Mouse (Mus musculus): Measurements from ENCODE around the gene Ireb2. TPM values are rescaled to one million over a fixed set of nuclear protein-coding genes. Genes with fewer than 3 reads are reported as not detected.

The Ireb2 gene
- polyA plus RNA-seq, 1 experiment = 0.36 TPM

DNA sequence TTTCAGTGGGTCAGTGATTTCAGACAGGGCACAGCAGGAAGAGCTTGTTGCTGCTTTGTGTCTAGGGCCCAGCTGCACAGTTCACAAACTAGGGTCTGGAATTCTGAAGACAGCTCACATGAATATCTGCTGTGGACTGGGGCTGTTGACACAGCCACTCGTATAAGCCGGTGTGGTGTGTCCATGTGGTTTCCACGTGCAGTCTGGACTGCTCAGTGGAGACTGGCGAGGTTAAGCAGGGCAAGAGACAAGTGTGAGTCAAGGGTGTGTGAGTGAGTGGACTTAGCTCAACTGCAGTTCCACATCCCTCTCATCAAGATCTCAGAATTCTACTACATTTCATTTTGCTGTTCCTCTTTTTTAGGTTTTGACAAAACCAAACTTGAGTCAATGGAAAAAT is 28.5 kb downstream of the Ireb2 start:
- H3K27me3 ChIP-seq (replicated peaks) = no peaks in the 10 kb centered on the region
- no peaks in the 10 kb centered on the region for H3K9me3 ChIP-seq
- TF ChIP-seq GATA1 (IDR thresholded peaks at IDR 0.05; ENCODE audit: borderline replicate concordance, low read length) = no peak
- no peak for TF ChIP-seq FLI1 (IDR thresholded peaks at IDR 0.05; ENCODE audit: low read length)
- peaks cover 94% of the 10 kb centered on the region for H3K36me3 ChIP-seq (replicated peaks; ENCODE audit: low read length)
- no peaks in the 10 kb centered on the region for H3K4me1 ChIP-seq
- H3K4me3 ChIP-seq (replicated peaks) = no peak overlapping the region

DNA sequence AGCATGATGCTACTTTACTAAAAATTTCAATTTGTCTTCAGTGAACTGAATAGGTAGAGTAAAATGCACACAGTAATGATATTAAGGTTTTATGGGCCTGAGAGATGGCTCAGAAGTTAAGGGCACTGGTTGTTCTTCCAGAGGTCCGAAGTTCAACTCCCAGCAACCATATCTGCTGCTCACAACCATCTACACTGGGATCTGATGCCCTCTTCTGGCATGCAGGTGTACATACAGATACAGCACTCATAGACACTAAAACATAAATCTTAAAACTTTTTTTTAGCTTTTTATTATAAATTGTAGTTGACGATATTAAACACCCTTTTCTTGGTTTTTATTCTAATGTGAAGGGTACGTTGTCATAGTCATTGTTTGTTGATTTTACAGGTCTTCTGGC is 33.5 kb downstream of the Ireb2 start:
- H3K27me3 ChIP-seq (replicated peaks) = no peaks in the 10 kb centered on the region
- H3K4me3 ChIP-seq (replicated peaks) = no peak overlapping the region
- H3K9me3 ChIP-seq = no peaks in the 10 kb centered on the region
- TF ChIP-seq FLI1 (IDR thresholded peaks at IDR 0.05; ENCODE audit: low read length) (no peak), GATA1 (IDR thresholded peaks at IDR 0.05; ENCODE audit: borderline replicate concordance, low read length) (no peak)
- H3K4me1 ChIP-seq = no peaks in the 10 kb centered on the region
- H3K36me3 ChIP-seq (replicated peaks; ENCODE audit: low read length) = peaks cover 92% of the 10 kb centered on the region

DNA sequence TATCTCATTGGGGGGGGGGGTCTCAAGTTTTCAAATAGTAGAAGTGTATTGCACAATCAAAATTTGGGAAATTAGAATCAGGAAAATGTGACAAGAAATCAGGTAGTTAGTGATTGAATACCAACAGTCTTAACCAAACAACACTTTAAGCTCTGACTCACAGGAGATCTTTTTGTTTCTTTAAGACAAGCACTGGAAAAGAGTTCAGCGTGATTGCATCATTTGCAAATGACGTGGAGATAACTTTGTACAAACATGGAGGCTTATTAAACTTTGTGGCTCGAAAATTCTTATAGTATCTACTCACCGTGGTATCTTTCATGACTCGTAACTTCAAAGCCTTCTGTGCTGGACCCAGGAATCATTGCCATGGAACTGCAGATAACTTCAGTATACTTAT is 45.9 kb downstream of the Ireb2 start:
- Histone ChIP-seq H3K4me1 (no peaks in the 10 kb centered on the region), H3K36me3 (replicated peaks; ENCODE audit: low read length) (peaks cover 77% of the 10 kb centered on the region), H3K4me3 (replicated peaks) (no peak overlapping the region), H3K27me3 (replicated peaks) (no peaks in the 10 kb centered on the region), H3K9me3 (no peaks in the 10 kb centered on the region)
- TF ChIP-seq FLI1 (IDR thresholded peaks at IDR 0.05; ENCODE audit: low read length) (no peak), GATA1 (IDR thresholded peaks at IDR 0.05; ENCODE audit: borderline replicate concordance, low read length) (no peak)

DNA sequence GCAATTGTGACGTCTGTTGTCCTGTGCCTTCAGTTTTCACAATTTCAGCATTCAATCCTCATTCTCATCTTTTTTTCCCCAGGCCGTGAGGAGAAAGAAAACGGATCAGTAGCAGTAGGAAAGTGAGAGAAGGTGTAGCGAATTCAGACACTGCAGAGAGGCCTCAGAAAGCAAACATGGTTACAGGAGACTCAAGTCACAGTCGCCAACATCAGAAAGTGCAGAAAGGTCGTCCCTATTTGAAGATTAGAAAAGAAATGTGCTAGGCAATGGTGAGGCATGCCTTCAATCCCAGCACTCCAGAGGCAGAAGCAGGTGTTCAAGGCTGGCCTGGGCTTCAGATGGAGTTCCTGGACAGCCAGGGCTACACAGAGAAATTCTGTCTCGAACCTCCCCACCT is 52.0 kb downstream of the Ireb2 start:
- Histone ChIP-seq H3K36me3 (replicated peaks; ENCODE audit: low read length) (peaks cover 19% of the 10 kb centered on the region), H3K9me3 (peaks cover 23% of the 10 kb centered on the region), H3K27me3 (replicated peaks) (peaks cover 35% of the 10 kb centered on the region), H3K4me1 (peaks cover 9% of the 10 kb centered on the region), H3K4me3 (replicated peaks) (no peak overlapping the region)
- TF ChIP-seq FLI1 (IDR thresholded peaks at IDR 0.05; ENCODE audit: low read length) = no peak
- TF ChIP-seq GATA1 (IDR thresholded peaks at IDR 0.05; ENCODE audit: borderline replicate concordance, low read length) = no peak

DNA sequence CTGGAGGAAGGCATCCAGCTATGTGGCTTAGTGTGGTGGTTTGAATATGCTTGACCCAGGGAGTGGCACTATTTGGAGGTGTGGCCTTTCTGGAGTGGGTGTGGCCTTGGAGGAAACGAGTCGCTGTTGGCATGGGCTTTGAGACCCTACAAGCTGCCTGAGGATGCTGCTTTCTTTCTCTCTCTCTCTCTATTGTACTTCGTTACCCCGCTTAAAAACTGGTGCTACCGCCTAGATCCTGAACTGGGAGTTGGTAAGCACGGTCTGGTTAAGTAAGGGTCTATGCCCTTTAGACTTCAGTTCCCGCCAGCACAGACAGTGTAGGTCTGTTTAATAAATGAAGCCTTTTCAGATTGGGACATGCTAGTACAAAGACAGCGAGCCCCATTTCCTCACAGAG is 52.8 kb downstream of the Ireb2 start:
- Histone ChIP-seq H3K9me3 (peaks cover 23% of the 10 kb centered on the region), H3K4me1 (peaks cover 9% of the 10 kb centered on the region), H3K27me3 (replicated peaks) (peaks cover 35% of the 10 kb centered on the region), H3K36me3 (replicated peaks; ENCODE audit: low read length) (peaks cover 12% of the 10 kb centered on the region), H3K4me3 (replicated peaks) (no peak overlapping the region)
- TF ChIP-seq FLI1 (IDR thresholded peaks at IDR 0.05; ENCODE audit: low read length) = no peak

DNA sequence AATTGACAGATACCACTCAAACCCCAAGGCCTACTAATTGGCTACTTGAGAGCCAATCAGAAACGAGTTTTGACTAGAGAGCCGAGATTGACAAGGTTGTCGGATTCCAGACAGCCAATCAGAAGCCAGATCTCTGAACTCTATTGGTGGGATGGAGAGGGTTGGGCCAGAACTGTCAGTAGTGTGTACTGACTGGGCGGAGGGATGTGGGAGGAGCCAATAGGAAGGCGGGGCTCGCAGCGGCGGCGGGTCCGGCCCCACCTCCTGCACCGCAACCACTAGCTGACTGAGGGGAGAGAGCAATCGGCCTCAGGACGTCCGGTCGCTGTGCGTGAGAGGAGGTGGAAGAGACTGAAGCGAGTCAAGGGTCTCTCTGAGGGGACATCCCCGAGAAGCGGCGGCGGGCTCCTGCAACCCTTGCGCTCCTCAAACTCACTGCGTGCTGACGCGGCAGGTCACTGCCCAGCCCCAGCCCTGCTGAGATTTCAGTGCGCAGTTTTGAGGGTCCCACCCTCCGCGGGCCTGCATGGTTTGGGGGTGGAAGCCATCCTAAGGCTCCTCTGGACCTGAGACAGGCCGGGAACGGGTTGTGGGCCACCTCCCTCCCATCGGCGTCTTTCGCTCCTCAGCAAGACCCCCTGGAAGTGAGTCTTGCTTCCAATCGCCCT is 53.6 kb downstream of the Ireb2 start, which contains the start of gene Hykk:
Gene Hykk (plus strand): TSS at position 274 of the 668 bp plus-strand sequence.
- Histone ChIP-seq H3K4me3 (replicated peaks) (peak within 1 kb of the TSS; percentile 87), H3K4me1 (peaks cover 9% of the 10 kb centered on the region), H3K9me3 (peaks cover 23% of the 10 kb centered on the region), H3K27me3 (replicated peaks) (peaks cover 35% of the 10 kb centered on the region), H3K36me3 (replicated peaks; ENCODE audit: low read length) (peaks cover 5% of the 10 kb centered on the region)
- no peak for TF ChIP-seq FLI1 (IDR thresholded peaks at IDR 0.05; ENCODE audit: low read length)
- TF ChIP-seq GATA1 (IDR thresholded peaks at IDR 0.05; ENCODE audit: borderline replicate concordance, low read length) = no peak

DNA sequence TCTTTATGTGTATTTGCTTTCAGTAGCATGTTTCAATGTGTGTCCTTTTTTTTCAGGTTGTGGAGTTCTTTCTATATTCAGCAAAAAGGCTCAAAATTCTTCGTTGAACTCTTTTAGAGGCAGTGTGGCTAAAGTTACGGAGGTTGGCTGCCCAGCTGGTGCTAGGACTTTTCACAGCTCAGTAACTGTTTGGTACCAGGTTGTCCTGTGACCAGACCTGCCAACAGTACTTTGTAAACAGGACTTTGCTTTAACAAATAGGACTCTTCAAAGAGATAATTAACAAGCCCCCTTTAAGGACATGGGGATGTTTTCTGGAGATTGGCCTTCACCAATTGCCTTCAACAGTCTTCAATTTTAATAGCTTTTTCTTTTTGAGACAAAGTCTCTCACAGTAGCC is 54.6 kb downstream of the Ireb2 start:
- peaks cover 23% of the 10 kb centered on the region for H3K9me3 ChIP-seq
- H3K4me3 ChIP-seq (replicated peaks) = no peak overlapping the region
- TF ChIP-seq GATA1 (IDR thresholded peaks at IDR 0.05; ENCODE audit: borderline replicate concordance, low read length) = no peak
- no peak for TF ChIP-seq FLI1 (IDR thresholded peaks at IDR 0.05; ENCODE audit: low read length)
- peaks cover 9% of the 10 kb centered on the region for H3K4me1 ChIP-seq
- H3K27me3 ChIP-seq (replicated peaks) = peaks cover 35% of the 10 kb centered on the region
- peaks cover 1% of the 10 kb centered on the region for H3K36me3 ChIP-seq (replicated peaks; ENCODE audit: low read length)

DNA sequence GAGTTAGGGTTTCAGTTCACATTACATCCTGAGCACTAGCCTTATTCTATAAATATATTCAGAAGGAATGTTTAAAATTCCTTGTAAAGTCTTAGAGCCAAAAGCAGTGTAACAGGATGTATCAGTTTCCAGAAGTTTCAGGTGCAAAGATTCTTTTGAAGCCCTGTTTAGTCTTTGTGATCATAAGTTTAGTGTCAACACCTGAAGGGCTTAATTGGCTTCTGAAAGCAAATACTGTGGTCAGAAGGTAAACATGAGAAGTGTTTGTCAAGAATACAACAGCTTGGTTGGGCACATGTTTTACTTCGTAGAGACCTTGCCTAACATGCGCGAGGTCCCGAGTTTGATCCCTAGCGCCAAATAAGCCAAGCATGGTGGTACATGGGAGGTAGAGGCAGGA is 55.2 kb downstream of the Ireb2 start:
- H3K27me3 ChIP-seq (replicated peaks) = peaks cover 35% of the 10 kb centered on the region
- H3K4me3 ChIP-seq (replicated peaks) = no peak overlapping the region
- no peak for TF ChIP-seq FLI1 (IDR thresholded peaks at IDR 0.05; ENCODE audit: low read length)
- TF ChIP-seq GATA1 (IDR thresholded peaks at IDR 0.05; ENCODE audit: borderline replicate concordance, low read length) = no peak
- peaks cover 9% of the 10 kb centered on the region for H3K4me1 ChIP-seq
- peaks cover 23% of the 10 kb centered on the region for H3K9me3 ChIP-seq
- no peaks in the 10 kb centered on the region for H3K36me3 ChIP-seq (replicated peaks; ENCODE audit: low read length)

DNA sequence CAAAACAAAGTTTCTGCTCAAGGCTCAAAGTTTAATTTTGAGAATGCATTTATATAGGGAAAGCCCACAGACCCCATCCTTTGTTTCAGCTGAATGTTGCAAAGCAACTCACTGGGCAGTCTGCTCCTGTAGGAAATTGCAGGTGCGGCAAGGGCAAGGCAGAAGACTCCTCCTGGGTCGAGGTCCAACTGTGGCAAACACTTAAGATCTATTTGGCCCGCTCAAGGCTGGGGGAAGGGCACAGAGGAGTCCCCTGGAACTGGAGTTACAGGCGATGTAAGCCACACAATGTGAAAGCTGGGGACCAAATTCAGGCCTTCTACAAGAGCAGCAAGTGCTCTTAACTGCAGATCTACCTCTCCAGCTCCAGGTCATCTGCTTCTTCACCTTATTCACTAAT is 56.4 kb downstream of the Ireb2 start:
- no peak overlapping the region for H3K4me3 ChIP-seq (replicated peaks)
- peaks cover 9% of the 10 kb centered on the region for H3K4me1 ChIP-seq
- no peaks in the 10 kb centered on the region for H3K36me3 ChIP-seq (replicated peaks; ENCODE audit: low read length)
- peaks cover 23% of the 10 kb centered on the region for H3K9me3 ChIP-seq
- peaks cover 35% of the 10 kb centered on the region for H3K27me3 ChIP-seq (replicated peaks)
- TF ChIP-seq GATA1 (IDR thresholded peaks at IDR 0.05; ENCODE audit: borderline replicate concordance, low read length) = no peak
- no peak for TF ChIP-seq FLI1 (IDR thresholded peaks at IDR 0.05; ENCODE audit: low read length)

DNA sequence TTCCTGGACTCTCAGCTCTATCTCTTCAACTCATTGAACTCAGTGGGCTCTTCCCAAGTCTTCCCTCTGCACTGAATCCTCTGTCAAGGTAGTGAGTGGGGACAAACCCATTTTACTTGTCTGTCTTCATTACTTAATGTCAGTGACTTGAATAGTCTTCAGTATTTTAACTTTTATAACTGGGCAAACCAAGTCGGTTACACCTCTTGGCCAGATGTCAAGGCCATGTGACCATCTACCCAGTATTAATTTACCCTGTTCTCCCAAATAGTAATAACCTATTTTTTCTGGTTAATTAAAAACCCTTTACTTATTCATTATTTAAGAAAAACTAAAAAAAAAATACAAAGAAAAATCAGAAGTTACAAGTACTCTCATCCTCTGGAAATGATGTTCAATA is 67.2 kb downstream of the Ireb2 start:
- Histone ChIP-seq H3K9me3 (no peaks in the 10 kb centered on the region), H3K27me3 (replicated peaks) (peaks cover 5% of the 10 kb centered on the region), H3K36me3 (replicated peaks; ENCODE audit: low read length) (no peaks in the 10 kb centered on the region), H3K4me1 (no peaks in the 10 kb centered on the region), H3K4me3 (replicated peaks) (no peak overlapping the region)
- no peak for TF ChIP-seq FLI1 (IDR thresholded peaks at IDR 0.05; ENCODE audit: low read length)
- no peak for TF ChIP-seq GATA1 (IDR thresholded peaks at IDR 0.05; ENCODE audit: borderline replicate concordance, low read length)
